Comparison of ENCODE assay signal across 9 mouse cellular contexts in genomic region chr12:27537017-27537416, GRCm38 (mm10).
DNase-seq lines count a peak whose midpoint lies in the region; ATAC-seq lines count a peak whose summit lies in the region.
"Had no signal": no experiment of that assay in that cellular context is flagged by ENCODE, and none has a peak within 500 bp of the region (broad histone marks: within the 10 kb centered on the region; RNA-seq: fewer than 3 reads in every experiment).

No protein-coding gene starts in this region.

- intact Hi-C loops in left cerebral cortex, postnatal 25 days (cut with DNase I) = no loop called here

- H3K4me3 ChIP-seq in hindbrain, embryonic 11.5 days (ENCODE audit: low read depth, low read length) = no peak overlapping the region
- no peak overlapping the region for H3K4me3 ChIP-seq in midbrain, embryonic 15.5 days
- H3K4me3 ChIP-seq: left cerebral cortex, adult 2 months had no signal

- no peaks in the 10 kb centered on the region for H3K27me3 ChIP-seq in hindbrain, embryonic 11.5 days (ENCODE audit: control insufficient read depth, insufficient read depth, low read length)
- H3K27me3 ChIP-seq in midbrain, embryonic 15.5 days (replicated peaks) = no peaks in the 10 kb centered on the region

- H3K36me3 ChIP-seq in hindbrain, embryonic 11.5 days (ENCODE audit: control insufficient read depth, insufficient read depth, low read length) = no peaks in the 10 kb centered on the region
- no peaks in the 10 kb centered on the region for H3K36me3 ChIP-seq in midbrain, embryonic 15.5 days (replicated peaks)

- peak overlapping the region; percentile 42; the same call in 1 of the 2 replicates for H3K27ac ChIP-seq in hindbrain, embryonic 11.5 days (ENCODE audit: low read depth, low read length)
- H3K27ac ChIP-seq in midbrain, embryonic 15.5 days = peak overlapping the region; percentile 53; the same call in 1 of the 2 replicates
- H3K27ac ChIP-seq: left cerebral cortex, adult 2 months had no signal

- WGBS in hindbrain, embryonic 11.5 days = 60% methylated on average over 9 of the region's 9 CpGs
- WGBS in midbrain, embryonic 15.5 days = 26% methylated on average over 9 of the region's 9 CpGs

- peak; percentile 2 to 6 for DNase-seq in cerebellum, postnatal 10 days
- no peak for DNase-seq in cerebellum, adult 11-12 months
- DNase-seq in left cerebral cortex, postnatal 25 days (ENCODE audit: low spot score in 2 of 2) = peak; percentile 2 to 19
- no peak for DNase-seq in left cerebral cortex, adult 11 months (ENCODE audit: low spot score)
- DNase-seq in hindbrain, embryonic 11.5 days (ENCODE audit: low spot score) = peak; percentile 6
- no peak for DNase-seq in thymus, postnatal 25 days
- DNase-seq in spleen, adult 12 weeks (ENCODE audit: low spot score) = no peak

- H3K4me1 ChIP-seq in hindbrain, embryonic 11.5 days (replicated peaks; ENCODE audit: control insufficient read depth, insufficient read depth, low read length) = no peaks in the 10 kb centered on the region; the same call in 1 of the 2 replicates
- H3K4me1 ChIP-seq in midbrain, embryonic 15.5 days = peaks cover 19% of the 10 kb centered on the region

- no peak overlapping the region for H3K4me2 ChIP-seq in hindbrain, embryonic 11.5 days (replicated peaks; ENCODE audit: low read depth, low read length)
- peak overlapping the region; percentile 28 for H3K4me2 ChIP-seq in midbrain, embryonic 15.5 days

- ATAC-seq in hindbrain, embryonic 11.5 days (ENCODE audit: low FRiP score) = no peak
- no peak for ATAC-seq in midbrain, embryonic 15.5 days (replicated peaks)

- H3K9me3 ChIP-seq in hindbrain, embryonic 11.5 days (ENCODE audit: control insufficient read depth, low read length) = no peaks in the 10 kb centered on the region
- H3K9me3 ChIP-seq in midbrain, embryonic 15.5 days = no peaks in the 10 kb centered on the region

- no peak overlapping the region for H3K9ac ChIP-seq in hindbrain, embryonic 11.5 days (ENCODE audit: low read depth, low read length)
- no peak overlapping the region for H3K9ac ChIP-seq in midbrain, embryonic 15.5 days

Comparison
In these comparisons a context has a peak if more than half of its experiments do, and no peak if none do; other contexts are left out.
1. DNase-seq: peak in cerebellum, postnatal 10 days (2 of 2), left cerebral cortex, postnatal 25 days (2 of 2) and hindbrain, embryonic 11.5 days (single experiment); none in cerebellum, adult 11-12 months (single experiment), left cerebral cortex, adult 11 months (single experiment), thymus, postnatal 25 days (single experiment) and spleen, adult 12 weeks (single experiment).